Mouse (Mus musculus) ES-Bruce4 (cell line): ENCODE results near the gene 9530077C05Rik.

Experiments
- CTCF ChIP-seq: IDR thresholded peaks from one replicate; pipeline ENCODE4 v1.8.1; 2011; ENCODE audit warnings: low read depth, low read length
- POLR2A ChIP-seq: IDR thresholded peaks from one replicate; pipeline ENCODE4 v1.8.1; 2011; ENCODE audit warnings: low read length; ENCODE audit not compliant: insufficient read depth

DNA sequence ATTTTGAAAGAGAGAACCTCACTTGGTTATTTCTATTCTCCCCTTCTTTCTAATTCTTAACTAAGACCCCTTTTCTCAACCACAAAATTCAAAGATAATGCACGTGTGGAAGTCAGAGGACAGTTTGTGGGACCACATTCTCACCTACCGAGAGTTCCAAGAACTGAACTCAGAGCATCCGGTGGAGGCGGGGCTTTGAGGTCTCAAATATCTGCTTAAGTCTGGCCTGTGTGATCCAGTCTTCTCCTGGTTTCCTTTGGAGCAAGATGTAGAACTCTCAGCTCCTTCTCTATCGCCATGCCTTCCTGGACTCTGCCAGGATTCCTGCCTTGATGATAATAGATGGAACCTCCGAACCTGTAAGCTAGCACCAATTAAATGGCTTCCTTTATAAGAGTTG, 9.3 kb upstream of the 9530077C05Rik start:
- TF ChIP-seq CTCF = no peak
- no peak for TF ChIP-seq POLR2A
